Mouse (Mus musculus): Measurements from ENCODE around the gene Rubcn. TPM values are rescaled to one million over a fixed set of nuclear protein-coding genes. Genes with fewer than 3 reads are reported as not detected.

Rubcn gene
- polyA plus RNA-seq, 1 experiment: 28.5 TPM

DNA sequence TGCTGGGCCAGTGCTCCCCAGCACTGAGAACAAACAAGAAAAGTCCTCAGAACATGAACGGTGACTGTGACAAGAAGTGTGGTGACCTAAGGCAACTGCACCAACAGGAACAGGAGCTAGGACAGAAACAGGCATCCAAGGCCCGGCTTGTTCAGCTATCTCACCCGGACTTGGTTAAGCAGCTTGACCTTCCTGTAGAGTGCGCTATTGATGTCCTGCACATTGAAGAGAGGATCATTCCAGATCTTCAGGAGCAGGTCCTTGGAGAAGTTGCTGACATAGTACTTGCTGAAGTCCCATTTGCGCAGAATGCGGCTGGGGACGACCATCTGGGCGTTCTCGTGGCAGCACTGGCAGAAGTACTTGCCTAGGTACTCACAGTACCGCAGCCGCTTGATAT lies 51.0 kb downstream of the Rubcn start:
- H3K36me3 ChIP-seq (ENCODE audit: control insufficient read depth, insufficient read depth, low read length): peaks cover 55% of the 10 kb centered on the region
- H3K27ac ChIP-seq (ENCODE audit: insufficient read depth, low read depth, low read length): no peak overlapping the region
- no peaks in the 10 kb centered on the region for H3K27me3 ChIP-seq (ENCODE audit: control insufficient read depth, insufficient read depth, low read length)
- no peaks in the 10 kb centered on the region for H3K4me1 ChIP-seq (ENCODE audit: control insufficient read depth, insufficient read depth, insufficient read length, low read length)
- TF ChIP-seq CTCF (IDR thresholded peaks at IDR 0.05; ENCODE audit: extremely low read depth, insufficient read length, insufficient replicate concordance, low read depth, low read length) (no peak), POLR2A (IDR thresholded peaks at IDR 0.05; ENCODE audit: low read depth, low read length) (no peak)
- WGBS: 95% methylated on average over 11 of the region's 11 CpGs
- no peak overlapping the region for H3K4me3 ChIP-seq (ENCODE audit: low read depth, low read length)

DNA sequence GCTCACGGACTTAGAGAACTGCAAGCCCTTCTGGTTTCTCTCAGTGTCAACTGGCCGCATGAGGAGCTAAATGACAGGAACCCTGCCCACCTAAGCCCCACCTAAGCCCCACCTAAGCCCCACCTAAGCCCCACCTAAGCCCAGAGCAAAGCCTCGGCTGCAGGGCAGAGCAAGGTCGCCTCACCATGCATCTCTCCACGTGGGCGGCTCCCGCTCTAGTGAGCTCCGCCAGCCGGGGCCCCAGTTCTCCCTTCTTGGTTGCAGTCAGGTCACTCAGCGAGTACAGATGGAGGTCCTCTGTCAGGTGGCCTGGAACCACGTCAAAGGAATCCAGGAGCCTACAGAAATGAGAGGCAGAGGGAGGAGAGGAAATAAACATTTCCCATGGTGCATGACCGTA lies 52.2 kb downstream of the Rubcn start:
- no peaks in the 10 kb centered on the region for H3K4me1 ChIP-seq (ENCODE audit: control insufficient read depth, insufficient read depth, insufficient read length, low read length)
- 74% methylated on average over 12 of the region's 12 CpGs for WGBS
- H3K27me3 ChIP-seq (ENCODE audit: control insufficient read depth, insufficient read depth, low read length): no peaks in the 10 kb centered on the region
- H3K36me3 ChIP-seq (ENCODE audit: control insufficient read depth, insufficient read depth, low read length): peaks cover 57% of the 10 kb centered on the region
- no peak for TF ChIP-seq CTCF (IDR thresholded peaks at IDR 0.05; ENCODE audit: extremely low read depth, insufficient read length, insufficient replicate concordance, low read depth, low read length)
- TF ChIP-seq POLR2A (IDR thresholded peaks at IDR 0.05; ENCODE audit: low read depth, low read length): no peak
- no peak overlapping the region for H3K4me3 ChIP-seq (ENCODE audit: low read depth, low read length)
- H3K27ac ChIP-seq (ENCODE audit: insufficient read depth, low read depth, low read length): no peak overlapping the region

DNA sequence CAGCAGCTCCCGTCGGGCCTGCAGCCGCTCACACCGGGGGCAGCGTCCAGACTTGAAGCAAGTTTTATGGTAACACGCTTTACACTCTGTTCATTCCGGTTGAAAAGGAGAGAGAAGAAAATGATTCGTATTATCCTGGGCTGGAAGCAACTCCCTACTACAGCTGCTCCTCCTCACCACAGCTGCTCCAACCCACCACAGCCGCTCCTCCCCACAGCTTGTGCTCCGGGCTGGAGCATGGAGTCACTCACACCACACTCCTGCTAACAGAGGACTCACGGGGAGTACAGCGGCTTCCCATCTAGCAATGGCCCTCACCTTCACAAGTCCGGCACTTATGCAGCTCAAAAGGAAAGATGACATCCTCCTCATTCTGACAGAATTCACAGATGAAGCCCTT lies 53.5 kb downstream of the Rubcn start:
- no peak for TF ChIP-seq CTCF (IDR thresholded peaks at IDR 0.05; ENCODE audit: extremely low read depth, insufficient read length, insufficient replicate concordance, low read depth, low read length)
- TF ChIP-seq POLR2A (IDR thresholded peaks at IDR 0.05; ENCODE audit: low read depth, low read length): no peak
- H3K36me3 ChIP-seq (ENCODE audit: control insufficient read depth, insufficient read depth, low read length): peaks cover 55% of the 10 kb centered on the region
- 91% methylated on average over 13 of the region's 13 CpGs for WGBS

DNA sequence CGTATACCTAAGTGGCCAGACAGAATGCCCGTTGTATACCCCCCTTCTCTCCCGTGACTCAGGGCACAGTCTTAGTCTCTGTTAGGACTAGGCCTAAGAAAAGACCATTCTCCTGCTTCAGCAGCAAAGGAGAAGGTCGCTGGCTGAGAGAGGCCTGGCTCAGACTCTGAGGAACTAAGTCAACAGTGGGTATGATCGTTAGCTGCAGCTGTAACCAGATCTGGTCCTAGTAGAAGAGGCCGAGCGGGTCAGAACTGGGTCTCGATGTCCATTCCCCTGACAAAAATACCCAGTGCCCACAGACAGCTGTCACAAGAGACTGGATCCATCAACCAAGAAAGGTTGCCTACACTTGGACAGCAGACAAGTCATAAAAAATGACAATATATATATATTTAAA lies 54.1 kb downstream of the Rubcn start:
- Histone ChIP-seq H3K27me3 (ENCODE audit: control insufficient read depth, insufficient read depth, low read length) (no peaks in the 10 kb centered on the region), H3K27ac (ENCODE audit: insufficient read depth, low read depth, low read length) (no peak overlapping the region), H3K4me1 (ENCODE audit: control insufficient read depth, insufficient read depth, insufficient read length, low read length) (no peaks in the 10 kb centered on the region), H3K36me3 (ENCODE audit: control insufficient read depth, insufficient read depth, low read length) (peaks cover 51% of the 10 kb centered on the region), H3K4me3 (ENCODE audit: low read depth, low read length) (no peak overlapping the region)
- 92% methylated on average over 8 of the region's 8 CpGs for WGBS
- TF ChIP-seq CTCF (IDR thresholded peaks at IDR 0.05; ENCODE audit: extremely low read depth, insufficient read length, insufficient replicate concordance, low read depth, low read length) (no peak), POLR2A (IDR thresholded peaks at IDR 0.05; ENCODE audit: low read depth, low read length) (no peak)

More for the DNA sequence above, 53.5 kb downstream of the Rubcn start:
- no peak overlapping the region for H3K4me3 ChIP-seq (ENCODE audit: low read depth, low read length)
- H3K4me1 ChIP-seq (ENCODE audit: control insufficient read depth, insufficient read depth, insufficient read length, low read length): no peaks in the 10 kb centered on the region
- no peaks in the 10 kb centered on the region for H3K27me3 ChIP-seq (ENCODE audit: control insufficient read depth, insufficient read depth, low read length)
- no peak overlapping the region for H3K27ac ChIP-seq (ENCODE audit: insufficient read depth, low read depth, low read length)

DNA sequence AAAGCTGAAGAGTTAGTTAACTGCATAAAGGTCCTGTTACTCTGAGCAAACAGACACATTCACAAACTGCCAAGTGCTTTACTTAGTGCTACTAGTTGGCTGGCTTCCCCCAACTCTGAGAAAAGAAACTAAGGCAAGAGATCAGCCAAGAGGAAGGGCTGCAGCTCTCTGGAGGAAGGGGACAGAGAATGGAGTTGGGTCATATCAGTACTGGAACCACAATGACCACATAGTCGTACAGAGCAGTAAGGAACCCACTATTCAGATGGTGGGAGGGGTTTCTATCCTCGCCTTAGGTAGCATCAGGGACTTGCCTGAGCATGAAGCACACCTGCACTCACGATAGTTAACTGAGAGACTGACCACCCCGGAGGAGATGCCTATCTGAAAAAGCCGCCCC lies 54.7 kb downstream of the Rubcn start:
- 82% methylated on average over 5 of the region's 5 CpGs for WGBS
- TF ChIP-seq CTCF (IDR thresholded peaks at IDR 0.05; ENCODE audit: extremely low read depth, insufficient read length, insufficient replicate concordance, low read depth, low read length): no peak
- no peak for TF ChIP-seq POLR2A (IDR thresholded peaks at IDR 0.05; ENCODE audit: low read depth, low read length)
- Histone ChIP-seq H3K4me1 (ENCODE audit: control insufficient read depth, insufficient read depth, insufficient read length, low read length) (no peaks in the 10 kb centered on the region), H3K27me3 (ENCODE audit: control insufficient read depth, insufficient read depth, low read length) (no peaks in the 10 kb centered on the region), H3K27ac (ENCODE audit: insufficient read depth, low read depth, low read length) (no peak overlapping the region), H3K4me3 (ENCODE audit: low read depth, low read length) (no peak overlapping the region), H3K36me3 (ENCODE audit: control insufficient read depth, insufficient read depth, low read length) (peaks cover 50% of the 10 kb centered on the region)

DNA sequence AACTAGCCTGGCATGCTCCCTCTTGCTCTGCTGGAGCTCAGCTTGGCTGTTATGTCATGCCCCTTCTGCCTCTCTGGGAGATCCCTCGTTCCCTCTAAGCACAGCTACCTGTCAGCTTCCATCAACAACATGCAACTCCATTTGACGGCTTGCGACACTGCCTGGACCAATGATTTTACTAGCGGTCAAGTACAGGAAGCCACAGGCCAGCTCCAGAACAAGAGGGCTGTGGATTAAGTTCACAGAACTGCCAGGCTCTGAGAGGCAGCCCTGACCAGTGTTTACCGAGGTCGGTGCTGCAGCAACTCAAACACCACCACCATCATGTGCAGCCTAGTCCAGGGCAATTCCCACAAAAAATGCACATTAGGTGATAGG lies 55.1 kb downstream of the Rubcn start:
- H3K27me3 ChIP-seq (ENCODE audit: control insufficient read depth, insufficient read depth, low read length): no peaks in the 10 kb centered on the region
- no peaks in the 10 kb centered on the region for H3K4me1 ChIP-seq (ENCODE audit: control insufficient read depth, insufficient read depth, insufficient read length, low read length)
- TF ChIP-seq POLR2A (IDR thresholded peaks at IDR 0.05; ENCODE audit: low read depth, low read length) (no peak), CTCF (IDR thresholded peaks at IDR 0.05; ENCODE audit: extremely low read depth, insufficient read length, insufficient replicate concordance, low read depth, low read length) (no peak)
- H3K27ac ChIP-seq (ENCODE audit: insufficient read depth, low read depth, low read length): no peak overlapping the region
- H3K36me3 ChIP-seq (ENCODE audit: control insufficient read depth, insufficient read depth, low read length): peaks cover 46% of the 10 kb centered on the region
- WGBS: 72% methylated on average over 6 of the region's 6 CpGs
- H3K4me3 ChIP-seq (ENCODE audit: low read depth, low read length): no peak overlapping the region

DNA sequence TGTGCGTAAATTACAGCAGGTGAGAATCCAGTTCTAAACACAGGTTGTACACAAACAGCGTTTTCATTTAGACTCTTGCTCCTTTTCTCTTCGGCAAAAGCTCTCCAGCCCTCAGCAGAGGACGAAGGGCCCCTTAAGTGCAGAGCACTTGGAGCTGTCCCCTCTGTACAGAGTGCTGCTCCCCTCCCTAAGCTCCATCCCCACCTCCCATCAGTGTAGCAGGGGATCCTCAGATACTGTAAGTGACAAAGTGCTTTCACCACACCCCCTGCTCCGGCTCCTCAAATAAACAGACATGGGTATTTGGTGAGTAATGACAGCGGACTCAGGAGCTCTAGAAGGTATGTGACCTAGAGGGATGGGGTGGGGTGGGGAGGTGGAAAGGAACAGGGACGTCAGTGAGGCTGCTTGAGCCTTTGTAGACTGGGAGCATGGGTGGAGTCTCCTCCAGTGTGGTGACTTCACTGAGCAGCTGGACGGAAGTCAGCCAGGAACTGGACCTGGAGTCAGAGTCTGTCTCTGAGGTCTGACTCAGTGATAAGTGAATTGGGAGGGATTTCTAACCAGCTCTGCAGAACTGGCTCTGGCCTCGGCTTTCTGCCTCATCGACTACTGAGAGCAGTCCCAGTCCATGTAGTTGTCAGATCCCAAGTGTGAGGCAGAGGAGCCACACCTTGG lies 55.7 kb downstream of the Rubcn start:
- WGBS: 62% methylated on average over 10 of the region's 10 CpGs
- TF ChIP-seq CTCF (IDR thresholded peaks at IDR 0.05; ENCODE audit: extremely low read depth, insufficient read length, insufficient replicate concordance, low read depth, low read length): no peak
- no peak for TF ChIP-seq POLR2A (IDR thresholded peaks at IDR 0.05; ENCODE audit: low read depth, low read length)
- Histone ChIP-seq H3K27me3 (ENCODE audit: control insufficient read depth, insufficient read depth, low read length) (no peaks in the 10 kb centered on the region), H3K36me3 (ENCODE audit: control insufficient read depth, insufficient read depth, low read length) (peaks cover 41% of the 10 kb centered on the region), H3K4me1 (ENCODE audit: control insufficient read depth, insufficient read depth, insufficient read length, low read length) (no peaks in the 10 kb centered on the region), H3K27ac (ENCODE audit: insufficient read depth, low read depth, low read length) (no peak overlapping the region), H3K4me3 (ENCODE audit: low read depth, low read length) (no peak overlapping the region)
